Comparison of ENCODE assay signal across 8 mouse cellular contexts in genomic region chr16:38729610-38730288, GRCm38 (mm10). TPM values are rescaled to one million over a fixed set of nuclear protein-coding genes. Genes with fewer than 3 reads are reported as not detected.
A peak's percentile ranks its signal among the peaks of the same experiment; 100 is the strongest.
DNase-seq lines count a peak whose midpoint lies in the region; ATAC-seq and TF ChIP-seq lines count a peak whose summit lies in the region.

No protein-coding gene starts in this region.

- H3K4me2 ChIP-seq in heart, postnatal 0 days (ENCODE audit: low read depth, low read length): peak overlapping the region; percentile 55
- peak overlapping the region; percentile 41 for H3K4me2 ChIP-seq in lung, postnatal 0 days (replicated peaks; ENCODE audit: low read depth, low read length)

- peak; percentile 77 for TF ChIP-seq CTCF in heart, postnatal 0 days (IDR thresholded peaks at IDR 0.05; ENCODE audit: low read depth)
- peak; percentile 94 for TF ChIP-seq CTCF in lung, postnatal 0 days (IDR thresholded peaks at IDR 0.05)

- WGBS in heart, postnatal 0 days: 48% methylated on average over 15 of the region's 15 CpGs
- WGBS in lung, postnatal 0 days: 26% methylated on average over 15 of the region's 15 CpGs

- no peaks in the 10 kb centered on the region for H3K36me3 ChIP-seq in heart, postnatal 0 days (replicated peaks; ENCODE audit: control insufficient read depth, insufficient read depth, low read length)
- no peaks in the 10 kb centered on the region for H3K36me3 ChIP-seq in lung, postnatal 0 days (ENCODE audit: insufficient read depth, low read length)

- H3K27me3 ChIP-seq in heart, postnatal 0 days (ENCODE audit: control insufficient read depth, insufficient read depth, low read length): no peaks in the 10 kb centered on the region
- H3K27me3 ChIP-seq in lung, postnatal 0 days (replicated peaks; ENCODE audit: insufficient read depth, low read length): no peaks in the 10 kb centered on the region

- H3K9ac ChIP-seq in heart, postnatal 0 days (replicated peaks; ENCODE audit: low read depth, low read length): no peak overlapping the region
- H3K9ac ChIP-seq in lung, postnatal 0 days (replicated peaks; ENCODE audit: low read depth): no peak overlapping the region

- intact Hi-C loops in heart, postnatal 25 days (cut with DNase I): loop anchor here (2.0 to 10.0 kb wide), 2 partner anchors 27 to 195 kb away; no protein-coding TSS in a partner anchor
- intact Hi-C loops in left cerebral cortex, postnatal 36 days (cut with DNase I): loop anchor here (1.0 to 10.0 kb wide), 3 partner anchors 110 to 325 kb away; no protein-coding TSS in a partner anchor

- TF ChIP-seq EP300 in heart, postnatal 0 days (IDR thresholded peaks at IDR 0.05; ENCODE audit: low read depth): no peak; the same call in 1 of the 2 replicates
- peak; percentile 67 for TF ChIP-seq EP300 in lung, postnatal 0 days (IDR thresholded peaks at IDR 0.05)

- DNase-seq in heart, adult 18-20 months: peak; percentile 63 to 72
- DNase-seq in heart, postnatal 25 days (ENCODE audit: low spot score): no peak
- DNase-seq in A20 (ENCODE audit: low read depth, low spot score) (peak; percentile 44), adipocyte (ENCODE audit: low spot score) (peak; percentile 78)
- peak; percentile 77 for DNase-seq in heart, postnatal 0 days (ENCODE audit: low spot score)
- DNase-seq in lung, postnatal 0 days (ENCODE audit: low spot score): peak; percentile 88
- no peak for DNase-seq in adrenal gland, adult 8-10 months
- no peak for DNase-seq in left cerebral cortex, postnatal 36 days (ENCODE audit: low spot score in 2 of 2)

- H3K27ac ChIP-seq in heart, postnatal 0 days (ENCODE audit: low read depth): peak overlapping the region; percentile 79
- peak overlapping the region; percentile 68 for H3K27ac ChIP-seq in lung, postnatal 0 days (ENCODE audit: low read length)

- no peaks in the 10 kb centered on the region for H3K4me1 ChIP-seq in heart, postnatal 0 days (ENCODE audit: control insufficient read depth, insufficient read depth)
- H3K4me1 ChIP-seq in lung, postnatal 0 days (ENCODE audit: insufficient read depth, low read depth, low read length): no peaks in the 10 kb centered on the region; the same call in 1 of the 2 replicates

- peak; percentile 64 for ATAC-seq in heart, postnatal 0 days (ENCODE audit: insufficient read depth, low read depth)
- peak; percentile 86 for ATAC-seq in lung, postnatal 0 days

- no peaks in the 10 kb centered on the region for H3K9me3 ChIP-seq in heart, postnatal 0 days (replicated peaks; ENCODE audit: control insufficient read depth, low read length)
- H3K9me3 ChIP-seq in lung, postnatal 0 days (ENCODE audit: low read length): no peaks in the 10 kb centered on the region

- peak overlapping the region; percentile 22 for H3K4me3 ChIP-seq in heart, postnatal 0 days (ENCODE audit: low read depth, low read length)
- H3K4me3 ChIP-seq in lung, postnatal 0 days (ENCODE audit: low read depth, low read length): no peak overlapping the region

RNA-seq across cellular contexts. Expression of gene B4galt4, which starts 12.3 kb away (rescaled TPM):
- total RNA-seq in heart, adult 18-20 months (2021): 10 to 100 TPM; 10.3 to 16.1 TPM
- total RNA-seq in heart, postnatal 25 days (2021): 10 to 100 TPM in 1 of 2 experiments, 1 to 10 TPM in 1; 9.2 to 11.0 TPM
- 12.4 and 26.6 TPM in 2 replicates for total RNA-seq in heart, postnatal 0 days (2014; rRNA removed; ENCODE audit: low replicate concordance)
- 12.6 and 14.5 TPM in 2 replicates for polyA plus RNA-seq in heart, postnatal 0 days (2015; fragmentation: Nextera tagmentation; extraction: Ambion mirVana)
- 49.0 and 50.0 TPM in 2 replicates for polyA plus RNA-seq in lung, postnatal 0 days (2015; fragmentation: Nextera tagmentation; extraction: Ambion mirVana)
- total RNA-seq in adrenal gland, adult 8-10 months (2022): 10 to 100 TPM in 3 of 4 experiments, 1 to 10 TPM in 1; 8.8 to 15.1 (median 12.5) TPM
- 10 to 100 TPM; 19.9 to 22.9 TPM for total RNA-seq in left cerebral cortex, postnatal 36 days (2021)

RNA-seq across cellular contexts. Expression of gene Arhgap31, which starts 16.7 kb away (rescaled TPM):
- total RNA-seq in heart, adult 18-20 months (2021): 10 to 100 TPM; 39.6 to 40.8 TPM
- total RNA-seq in heart, postnatal 25 days (2021): 10 to 100 TPM; 34.8 to 48.2 TPM
- 60.6 and 63.5 TPM in 2 replicates for total RNA-seq in heart, postnatal 0 days (2014; rRNA removed; ENCODE audit: low replicate concordance)
- polyA plus RNA-seq in heart, postnatal 0 days (2015; fragmentation: Nextera tagmentation; extraction: Ambion mirVana): 15.0 and 15.7 TPM in 2 replicates
- 19.2 and 23.6 TPM in 2 replicates for polyA plus RNA-seq in lung, postnatal 0 days (2015; fragmentation: Nextera tagmentation; extraction: Ambion mirVana)
- total RNA-seq in adrenal gland, adult 8-10 months (2022): 10 to 100 TPM; 16.6 to 30.8 (median 26.7) TPM
- total RNA-seq in left cerebral cortex, postnatal 36 days (2021): 10 to 100 TPM; 15.9 to 21.5 TPM

Comparison
In these comparisons a context has a peak if more than half of its experiments do, and no peak if none do; other contexts are left out.
1. DNase-seq: peak in heart, adult 18-20 months (2 of 2), A20 (single experiment), adipocyte (single experiment), heart, postnatal 0 days (single experiment) and lung, postnatal 0 days (single experiment); none in heart, postnatal 25 days (single experiment), adrenal gland, adult 8-10 months (single experiment) and left cerebral cortex, postnatal 36 days (0 of 2).